Comparison of ENCODE assay signal across 9 mouse cellular contexts in genomic region chr11:94175694-94176093, GRCm38 (mm10). TPM values are rescaled to one million over a fixed set of nuclear protein-coding genes. Genes with fewer than 3 reads are reported as not detected.
DNase-seq lines count a peak whose midpoint lies in the region; ATAC-seq lines count a peak whose summit lies in the region.
"Had no signal": no experiment of that assay in that cellular context is flagged by ENCODE, and none has a peak within 500 bp of the region (broad histone marks: within the 10 kb centered on the region; RNA-seq: fewer than 3 reads in every experiment).

No protein-coding gene starts in this region.

- H3K27me3 ChIP-seq in heart, embryonic 15.5 days: no peaks in the 10 kb centered on the region
- no peaks in the 10 kb centered on the region for H3K27me3 ChIP-seq in heart, embryonic 11.5 days (ENCODE audit: control insufficient read depth, insufficient read depth, low read length)
- no peaks in the 10 kb centered on the region for H3K27me3 ChIP-seq in kidney, embryonic 15.5 days
- H3K27me3 ChIP-seq: Patski had no signal

- ATAC-seq in heart, embryonic 15.5 days (replicated peaks; ENCODE audit: insufficient number of reproducible peaks, insufficient read depth, low FRiP score, low read depth): peak; percentile 47; the same call in 1 of the 2 replicates
- no peak for ATAC-seq in heart, embryonic 11.5 days (replicated peaks; ENCODE audit: insufficient number of reproducible peaks, low FRiP score, low TSS enrichment)
- peak; percentile 35; the same call in 1 of the 2 replicates for ATAC-seq in kidney, embryonic 15.5 days (replicated peaks; ENCODE audit: low FRiP score)
- ATAC-seq: Patski had no signal

- H3K36me3 ChIP-seq in heart, embryonic 15.5 days: no peaks in the 10 kb centered on the region
- no peaks in the 10 kb centered on the region for H3K36me3 ChIP-seq in heart, embryonic 11.5 days (ENCODE audit: control insufficient read depth, insufficient read depth, low read length)
- H3K36me3 ChIP-seq in kidney, embryonic 15.5 days: no peaks in the 10 kb centered on the region

- H3K4me1 ChIP-seq in heart, embryonic 15.5 days (replicated peaks): peaks cover 20% of the 10 kb centered on the region
- peaks cover 13% of the 10 kb centered on the region for H3K4me1 ChIP-seq in heart, embryonic 11.5 days (ENCODE audit: control insufficient read depth, insufficient read depth, low read length)
- H3K4me1 ChIP-seq in kidney, embryonic 15.5 days: 0 out of 2 replicates have a peak, but pooled peaks cover 18% of the 10 kb centered on the region

- DNase-seq in adrenal gland, postnatal 25 days: peak; percentile 44
- DNase-seq in lung, postnatal 4 days: peak; percentile 55 to 81
- DNase-seq in layer of hippocampus, adult 8-10 months (ENCODE audit: low spot score in 2 of 2): no peak
- no peak for DNase-seq in thymus, postnatal 36 days
- no peak for DNase-seq in embryo, embryonic 10 days (ENCODE audit: low spot score)

- H3K9ac ChIP-seq in heart, embryonic 15.5 days: no peak overlapping the region
- H3K9ac ChIP-seq in heart, embryonic 11.5 days (ENCODE audit: low read depth, low read length): no peak overlapping the region
- no peak overlapping the region for H3K9ac ChIP-seq in kidney, embryonic 15.5 days

- peak overlapping the region; percentile 72 for H3K27ac ChIP-seq in heart, embryonic 15.5 days
- no peak overlapping the region for H3K27ac ChIP-seq in heart, embryonic 11.5 days (ENCODE audit: low read depth, low read length)
- H3K27ac ChIP-seq in kidney, embryonic 15.5 days: peak overlapping the region; percentile 67

- H3K4me2 ChIP-seq in heart, embryonic 15.5 days: no peak overlapping the region
- H3K4me2 ChIP-seq in heart, embryonic 11.5 days: no peak overlapping the region
- H3K4me2 ChIP-seq in kidney, embryonic 15.5 days: no peak overlapping the region

- no peaks in the 10 kb centered on the region for H3K9me3 ChIP-seq in heart, embryonic 15.5 days (replicated peaks)
- H3K9me3 ChIP-seq in heart, embryonic 11.5 days (replicated peaks; ENCODE audit: control insufficient read depth, low read length): no peaks in the 10 kb centered on the region
- no peaks in the 10 kb centered on the region for H3K9me3 ChIP-seq in kidney, embryonic 15.5 days (replicated peaks)

- 20% methylated on average over 8 of the region's 8 CpGs for WGBS in heart, embryonic 15.5 days
- 52% methylated on average over 8 of the region's 8 CpGs for WGBS in heart, embryonic 11.5 days (ENCODE audit: insufficient replicate concordance)
- WGBS in kidney, embryonic 15.5 days: 47% methylated on average over 8 of the region's 8 CpGs

- H3K4me3 ChIP-seq in heart, embryonic 15.5 days: no peak overlapping the region
- no peak overlapping the region for H3K4me3 ChIP-seq in heart, embryonic 11.5 days (ENCODE audit: low read depth, low read length)
- no peak overlapping the region for H3K4me3 ChIP-seq in kidney, embryonic 15.5 days (replicated peaks)

RNA-seq across cellular contexts. Expression of gene Tob1, which starts 35.6 kb away (rescaled TPM):
- 37.7 and 45.5 TPM in 2 replicates for polyA plus RNA-seq in heart, embryonic 15.5 days (2015; fragmentation: Nextera tagmentation; extraction: Ambion mirVana)
- 27.3 and 29.7 TPM in 2 replicates for polyA plus RNA-seq in heart, embryonic 11.5 days (2014; fragmentation: Nextera tagmentation; extraction: Ambion mirVana)
- total RNA-seq in adrenal gland, postnatal 25 days (2021): 245 and 267 TPM in 2 replicates
- 36.6 and 40.8 TPM in 2 replicates for polyA plus RNA-seq in kidney, embryonic 15.5 days (2015; fragmentation: Nextera tagmentation; extraction: Ambion mirVana)
- 10 to 100 TPM; 35.8 to 44.1 (median 39.9) TPM for total RNA-seq in layer of hippocampus, adult 8-10 months (2022)

Comparison
In these comparisons a context has a peak if more than half of its experiments do, and no peak if none do; other contexts are left out.
1. DNase-seq: peak in adrenal gland, postnatal 25 days (single experiment) and lung, postnatal 4 days (2 of 2); none in layer of hippocampus, adult 8-10 months (0 of 2), thymus, postnatal 36 days (0 of 2) and embryo, embryonic 10 days (single experiment).